Mouse (Mus musculus): ENCODE data around the gene Lactb. TPM values are rescaled to one million over a fixed set of nuclear protein-coding genes. Genes with fewer than 3 reads are reported as not detected.

Gene Lactb
- total and polyA plus RNA-seq, 2 experiments, result 24.4 to 41.4 TPM

DNA sequence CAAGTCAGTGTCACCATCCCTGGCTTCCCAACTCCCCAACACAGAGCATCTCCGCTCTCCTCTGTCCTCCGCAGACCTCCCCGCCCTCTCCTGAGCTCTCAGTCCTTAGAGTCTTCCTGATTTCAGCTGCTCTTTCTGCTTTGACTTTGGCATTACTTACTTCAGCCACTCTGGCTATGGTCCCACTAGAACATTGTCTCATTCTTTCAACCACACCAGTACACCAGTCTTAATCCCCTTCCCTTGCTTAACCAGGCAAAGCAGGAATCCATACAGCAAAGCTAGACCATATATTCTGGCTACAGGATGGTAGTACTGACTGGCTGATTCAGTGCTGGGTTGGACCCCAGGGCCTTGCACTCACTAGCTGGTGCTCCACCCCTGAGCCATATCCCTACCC, 17.8 kb downstream of the Lactb start:
- Histone ChIP-seq H3K9ac (ENCODE audit: low read depth, low read length) (no peak overlapping the region), H3K4me1 (ENCODE audit: control insufficient read depth, insufficient read depth, low read length) (peaks cover 5% of the 10 kb centered on the region), H3K27me3 (ENCODE audit: control insufficient read depth, insufficient read depth, low read length) (no peaks in the 10 kb centered on the region), H3K4me3 (ENCODE audit: insufficient read depth, low read depth, low read length) (no peak overlapping the region), H3K79me2 (ENCODE audit: control insufficient read depth, insufficient read depth, low read length) (no peaks in the 10 kb centered on the region), H3K36me3 (ENCODE audit: control insufficient read depth, insufficient read depth, low read length) (peaks cover 8% of the 10 kb centered on the region), H3K27ac (replicated peaks; ENCODE audit: insufficient read depth, low read depth, low read length) (no peak overlapping the region)
- TF ChIP-seq POLR2A (IDR thresholded peaks at IDR 0.05; ENCODE audit: extremely low read depth, insufficient read depth, low read length), result no peak
- no peak for DNase-seq (ENCODE audit: extremely low read depth, low read depth, low spot score)
- WGBS, result 100% methylated on average over 3 of the region's 3 CpGs

DNA sequence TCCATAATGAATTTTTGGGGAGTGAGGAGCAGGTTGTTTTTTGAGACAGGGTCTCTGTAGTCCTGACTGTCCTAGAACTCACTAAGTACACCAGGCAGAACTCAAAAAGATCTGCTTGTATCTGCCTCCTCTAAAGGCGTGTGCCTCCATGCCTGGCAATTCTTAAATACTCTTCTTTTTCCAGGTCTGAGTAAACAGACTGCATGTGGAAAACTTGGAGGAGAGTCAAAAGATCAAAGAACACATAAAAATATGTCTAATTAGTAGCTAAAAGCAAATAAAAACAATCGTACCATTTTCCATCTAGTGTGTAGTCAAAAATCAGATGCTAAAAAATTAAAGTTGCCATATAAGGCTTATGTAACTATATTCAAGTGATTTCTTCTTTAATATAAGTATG, 22.4 kb downstream of the Lactb start:
- DNase-seq (ENCODE audit: extremely low read depth, low read depth, low spot score), result peak; percentile 95
- no peaks in the 10 kb centered on the region for H3K79me2 ChIP-seq (ENCODE audit: control insufficient read depth, insufficient read depth, low read length)
- H3K36me3 ChIP-seq (ENCODE audit: control insufficient read depth, insufficient read depth, low read length), result peaks cover 16% of the 10 kb centered on the region
- WGBS, result 25% methylated on average over 2 of the region's 2 CpGs
- no peak for TF ChIP-seq POLR2A (IDR thresholded peaks at IDR 0.05; ENCODE audit: extremely low read depth, insufficient read depth, low read length)
- peak overlapping the region; percentile 63 for H3K9ac ChIP-seq (ENCODE audit: low read depth, low read length)
- H3K27me3 ChIP-seq (ENCODE audit: control insufficient read depth, insufficient read depth, low read length), result no peaks in the 10 kb centered on the region
- H3K4me1 ChIP-seq (ENCODE audit: control insufficient read depth, insufficient read depth, low read length), result peaks cover 12% of the 10 kb centered on the region
- peak overlapping the region; percentile 98 for H3K27ac ChIP-seq (replicated peaks; ENCODE audit: insufficient read depth, low read depth, low read length)
- H3K4me3 ChIP-seq (ENCODE audit: insufficient read depth, low read depth, low read length), result no peak overlapping the region

DNA sequence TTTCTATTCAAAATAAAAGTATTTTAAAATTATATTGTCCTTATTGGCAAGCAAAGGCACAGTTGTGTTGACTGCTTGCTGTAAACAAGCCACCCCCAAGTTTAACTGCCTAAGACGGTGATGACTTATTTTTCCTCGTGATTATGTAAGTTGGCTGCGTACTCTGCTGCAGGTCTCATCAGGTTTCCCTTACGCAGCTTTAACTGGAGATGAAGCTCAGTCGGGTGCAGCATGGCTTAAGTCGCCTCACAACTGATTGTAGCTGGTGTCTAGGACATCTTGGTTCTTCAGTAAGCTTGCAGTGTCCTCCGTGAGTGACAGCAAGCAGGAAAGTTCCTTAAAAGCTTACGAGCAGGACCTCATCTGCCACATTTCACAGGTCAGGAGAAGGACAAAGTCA, 23.0 kb downstream of the Lactb start:
- 25% methylated on average over 8 of the region's 8 CpGs for WGBS
- DNase-seq (ENCODE audit: extremely low read depth, low read depth, low spot score), result no peak
- H3K27ac ChIP-seq (replicated peaks; ENCODE audit: insufficient read depth, low read depth, low read length), result peak overlapping the region; percentile 98
- peak overlapping the region; percentile 63 for H3K9ac ChIP-seq (ENCODE audit: low read depth, low read length)
- TF ChIP-seq CTCF (IDR thresholded peaks at IDR 0.05; ENCODE audit: low read depth, low read length) (no peak), POLR2A (IDR thresholded peaks at IDR 0.05; ENCODE audit: extremely low read depth, insufficient read depth, low read length) (no peak)
- peaks cover 21% of the 10 kb centered on the region for H3K36me3 ChIP-seq (ENCODE audit: control insufficient read depth, insufficient read depth, low read length)
- H3K27me3 ChIP-seq (ENCODE audit: control insufficient read depth, insufficient read depth, low read length), result no peaks in the 10 kb centered on the region
- H3K4me3 ChIP-seq (ENCODE audit: insufficient read depth, low read depth, low read length), result peak overlapping the region; percentile 5; the same call in 1 of the 2 replicates
- no peaks in the 10 kb centered on the region for H3K79me2 ChIP-seq (ENCODE audit: control insufficient read depth, insufficient read depth, low read length)
- peaks cover 12% of the 10 kb centered on the region for H3K4me1 ChIP-seq (ENCODE audit: control insufficient read depth, insufficient read depth, low read length)

DNA sequence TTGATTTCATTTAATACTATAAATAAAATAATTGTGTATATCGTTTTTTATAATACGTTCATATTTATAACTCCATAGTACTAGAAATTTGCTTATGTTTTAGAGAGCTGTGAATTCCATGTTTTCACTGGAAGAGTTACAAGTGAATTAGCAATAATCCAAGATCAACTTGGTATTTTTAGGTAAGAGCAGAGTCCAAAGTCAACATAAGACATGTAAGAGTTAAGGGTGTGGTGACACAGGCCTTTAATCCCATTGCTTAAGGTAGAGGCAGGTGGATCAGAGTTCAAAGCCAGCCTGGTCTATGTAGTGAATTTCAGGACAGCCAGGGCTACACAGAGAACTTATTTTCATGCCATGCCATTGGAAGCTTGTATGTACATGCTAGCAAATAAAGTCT, 26.7 kb downstream of the Lactb start:
- Histone ChIP-seq H3K79me2 (ENCODE audit: control insufficient read depth, insufficient read depth, low read length) (peaks cover 7% of the 10 kb centered on the region; the same call in 1 of the 2 replicates), H3K27ac (replicated peaks; ENCODE audit: insufficient read depth, low read depth, low read length) (no peak overlapping the region), H3K9ac (ENCODE audit: low read depth, low read length) (no peak overlapping the region), H3K4me3 (ENCODE audit: insufficient read depth, low read depth, low read length) (no peak overlapping the region), H3K36me3 (ENCODE audit: control insufficient read depth, insufficient read depth, low read length) (peaks cover 12% of the 10 kb centered on the region), H3K4me1 (ENCODE audit: control insufficient read depth, insufficient read depth, low read length) (peaks cover 12% of the 10 kb centered on the region), H3K27me3 (ENCODE audit: control insufficient read depth, insufficient read depth, low read length) (no peaks in the 10 kb centered on the region)
- 92% methylated on average over 2 of the region's 2 CpGs for WGBS
- peak; percentile 70 for DNase-seq (ENCODE audit: extremely low read depth, low read depth, low spot score)
- TF ChIP-seq CTCF (IDR thresholded peaks at IDR 0.05; ENCODE audit: low read depth, low read length), result no peak
- TF ChIP-seq POLR2A (IDR thresholded peaks at IDR 0.05; ENCODE audit: extremely low read depth, insufficient read depth, low read length), result no peak

DNA sequence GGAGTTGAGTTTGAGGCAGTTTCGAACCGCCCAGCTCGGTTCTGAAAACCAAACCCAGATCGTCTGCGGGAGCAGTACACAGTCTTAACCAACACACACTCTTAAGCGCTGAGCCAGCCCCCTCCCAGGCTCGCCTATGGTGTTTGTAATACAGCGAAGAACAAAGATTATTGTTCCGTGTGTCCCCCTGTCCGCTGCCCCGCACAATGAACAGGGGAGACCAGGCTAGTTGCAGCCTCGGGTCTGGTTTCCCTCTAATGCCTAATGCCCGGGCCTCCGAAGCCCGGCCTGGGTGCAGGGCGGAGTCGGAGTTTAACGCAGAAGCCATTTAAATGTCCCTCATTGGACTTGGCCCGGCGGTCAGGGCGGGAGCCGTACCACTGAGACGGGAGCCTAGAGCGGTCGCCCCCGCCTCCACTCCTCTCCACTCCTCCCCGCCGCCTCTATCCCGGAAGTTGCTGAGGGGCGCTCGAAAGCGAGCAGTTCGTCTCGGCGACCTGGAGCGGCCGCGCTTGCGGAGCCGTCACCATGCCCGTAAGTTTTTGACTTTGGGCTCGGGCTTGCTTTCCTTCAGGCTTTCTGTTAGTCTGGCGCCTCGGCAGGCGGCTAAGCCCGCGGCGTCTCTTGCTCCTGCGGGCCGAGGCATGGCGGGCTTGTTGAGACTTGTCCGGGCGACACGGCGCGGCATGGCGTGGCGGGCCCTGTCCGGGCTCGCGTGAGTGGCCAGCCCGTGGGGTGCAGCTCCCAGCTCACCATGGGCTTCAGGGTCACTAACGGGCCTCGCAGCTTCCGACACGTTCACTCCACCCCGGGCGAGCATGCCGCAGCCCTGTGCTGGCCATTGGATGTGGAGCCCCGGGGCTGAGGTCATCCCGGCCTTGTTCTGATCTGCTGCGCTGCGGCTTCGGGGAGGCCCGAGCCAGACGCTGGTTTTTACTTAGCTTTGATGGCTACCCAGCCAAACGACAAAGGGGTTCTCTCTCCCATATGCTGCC, 29.3 kb downstream of the Lactb start, which contains the start of gene Rps27l:
Gene Rps27l, plus strand, starts transcription at position 440 of the 995 bp plus-strand sequence.
- Histone ChIP-seq H3K79me2 (ENCODE audit: control insufficient read depth, insufficient read depth, low read length) (peaks cover 7% of the 10 kb centered on the region; the same call in 1 of the 2 replicates), H3K36me3 (ENCODE audit: control insufficient read depth, insufficient read depth, low read length) (peaks cover 12% of the 10 kb centered on the region), H3K27ac (replicated peaks; ENCODE audit: insufficient read depth, low read depth, low read length) (peak within 1 kb of the TSS; percentile 93), H3K9ac (ENCODE audit: low read depth, low read length) (peak within 1 kb of the TSS; percentile 94), H3K4me3 (ENCODE audit: insufficient read depth, low read depth, low read length) (peak within 1 kb of the TSS; percentile 96), H3K27me3 (ENCODE audit: control insufficient read depth, insufficient read depth, low read length) (no peaks in the 10 kb centered on the region), H3K4me1 (ENCODE audit: control insufficient read depth, insufficient read depth, low read length) (peaks cover 3% of the 10 kb centered on the region; the same call in 1 of the 2 replicates)
- DNase-seq (ENCODE audit: extremely low read depth, low read depth, low spot score), result peak; percentile 85
- under 1% methylated on average over 77 of the region's 77 CpGs for WGBS
- TF ChIP-seq POLR2A (IDR thresholded peaks at IDR 0.05; ENCODE audit: extremely low read depth, insufficient read depth, low read length) (peak; percentile 74), CTCF (IDR thresholded peaks at IDR 0.05; ENCODE audit: low read depth, low read length) (no peak)
